Mouse (Mus musculus) adrenal gland, adult 18-20 months (tissue): Measurements from ENCODE around the gene Fam131b. TPM values are rescaled to one million over a fixed set of nuclear protein-coding genes. Genes with fewer than 3 reads are reported as not detected.

Experiments used
- DNase-seq, 2 experiments: peaks; one replicate each; pipeline ENCODE4 v3.0.0; 2021 to 2022; ENCODE audit warnings: low spot score in 2 of 2
- total RNA-seq, 2 experiments: library from RNA; stranded (reverse); gene quantifications; 1 replicate in 1 of 2; 2 replicates in 1 of 2; pipeline ENCODE4 v1.2.3; 2021

The Fam131b gene
- total RNA-seq, 2 experiments from 2014 or later, result 0.13 to 0.29 TPM

- DNase-seq, result no peak
These were observed 32.5 kb upstream of the Fam131b start for GRCm38 (mm10) chr6:42356913-42357312.

GRCm38 (mm10) chr6:42355794-42356600 lies 31.6 kb upstream of the Fam131b start:
- no peak for DNase-seq

GRCm38 (mm10) chr6:42355366-42355765 lies 30.9 kb upstream of the Fam131b start:
- DNase-seq, result no peak

GRCm38 (mm10) chr6:42354076-42355019 lies 29.9 kb upstream of the Fam131b start:
- DNase-seq, result peak in 1 of 2 experiments; percentile 28

- DNase-seq, result peak in 1 of 2 experiments; percentile 21
These were observed 28.7 kb upstream of the Fam131b start for GRCm38 (mm10) chr6:42353180-42353579.

GRCm38 (mm10) chr6:42352486-42352846 lies 28.0 kb upstream of the Fam131b start:
- no peak for DNase-seq

- DNase-seq, result peak in 1 of 2 experiments; percentile 28
These were observed 27.5 kb upstream of the Fam131b start for GRCm38 (mm10) chr6:42351776-42352485.

GRCm38 (mm10) chr6:42350968-42351775 lies 26.7 kb upstream of the Fam131b start:
- DNase-seq, result peak in 1 of 2 experiments; percentile 26

GRCm38 (mm10) chr6:42350021-42350967 lies 25.9 kb upstream of the Fam131b start:
- peak; percentile 81 to 86 for DNase-seq

GRCm38 (mm10) chr6:42349426-42350020 lies 25.1 kb upstream of the Fam131b start, which contains the start of gene Zyx:
Zyx (plus strand) TSS chr6:42349630.
- DNase-seq, result peak; percentile 83 to 89

- peak; percentile 74 to 77 for DNase-seq
These were observed 24.6 kb upstream of the Fam131b start for GRCm38 (mm10) chr6:42349006-42349425.

GRCm38 (mm10) chr6:42348281-42349005 lies 24.0 kb upstream of the Fam131b start:
- DNase-seq, result no peak

- no peak for DNase-seq
These were observed 19.8 kb upstream of the Fam131b start for GRCm38 (mm10) chr6:42344255-42344654.

- no peak for DNase-seq
These were observed 19.1 kb upstream of the Fam131b start for GRCm38 (mm10) chr6:42343361-42344120.

- no peak for DNase-seq
These were observed 17.7 kb upstream of the Fam131b start for GRCm38 (mm10) chr6:42342171-42342570.

GRCm38 (mm10) chr6:42339981-42340380 lies 15.5 kb upstream of the Fam131b start:
- DNase-seq, result no peak

GRCm38 (mm10) chr6:42339189-42339588 lies 14.7 kb upstream of the Fam131b start:
- DNase-seq, result no peak
